Mouse (Mus musculus): Measurements from ENCODE around the gene Onecut3. TPM values are rescaled to one million over a fixed set of nuclear protein-coding genes. Genes with fewer than 3 reads are reported as not detected.

Onecut3 gene
- total RNA-seq, 1 experiment = not detected

GRCm38 (mm10) chr10:80461346-80461745, 33.3 kb upstream of the Onecut3 start:
- Histone ChIP-seq H3K9me3 (ENCODE audit: control insufficient read depth, insufficient read depth, low read depth, low read length) (no peaks in the 10 kb centered on the region), H3K4me1 (ENCODE audit: control insufficient read depth in 2 of 2, insufficient read depth in 2 of 2, low read length in 2 of 2, poor library complexity in 1 of 2) (peaks cover 0 to 16% of the 10 kb centered on the region in 2 experiments; a peak in 1 of 4 replicates), H3K4me3 (ENCODE audit: insufficient read depth in 1 of 2, low read depth in 1 of 2, low read length in 2 of 2, poor library complexity in 1 of 2, severe bottlenecking in 1 of 2) (no peak overlapping the region), H3K9ac (ENCODE audit: insufficient read depth, low read depth, low read length, poor library complexity, severe bottlenecking) (no peak overlapping the region), H3K27ac (ENCODE audit: insufficient read depth, low read depth, low read length, poor library complexity, severe bottlenecking) (no peak overlapping the region), H3K36me3 (ENCODE audit: control insufficient read depth, insufficient read depth, low read length, poor library complexity, severe bottlenecking) (no peaks in the 10 kb centered on the region)
- in situ Hi-C loops (cut with MboI; ENCODE audit: low sequenced_read_pairs in 2 of 2, unreplicated experiment in 2 of 2) = no loop called here
- no peak for DNase-seq (ENCODE audit: low read depth, low spot score)
- no peak for TF ChIP-seq MAFK (IDR thresholded peaks at IDR 0.05; ENCODE audit: insufficient read depth, low read depth, low read length)
- no peak for TF ChIP-seq ZNF384 (IDR thresholded peaks at IDR 0.05; ENCODE audit: low read depth, low read length)
- no peak for TF ChIP-seq ZC3H11A (IDR thresholded peaks at IDR 0.05; ENCODE audit: borderline replicate concordance, low read depth, low read length)
- no peak for TF ChIP-seq HCFC1 (IDR thresholded peaks at IDR 0.05; ENCODE audit: borderline replicate concordance, insufficient read depth, low read length)
- no peak for TF ChIP-seq CHD2 (IDR thresholded peaks at IDR 0.05; ENCODE audit: low read depth, low read length)

- Histone ChIP-seq H3K9ac (ENCODE audit: insufficient read depth, low read depth, low read length, poor library complexity, severe bottlenecking) (peak overlapping the region; percentile 36; the same call in 1 of the 2 replicates), H3K4me1 (ENCODE audit: control insufficient read depth in 2 of 2, insufficient read depth in 2 of 2, low read length in 2 of 2, poor library complexity in 1 of 2) (peaks cover under 1 to 14% of the 10 kb centered on the region in 2 experiments; a peak in 1 of 4 replicates), H3K9me3 (ENCODE audit: control insufficient read depth, insufficient read depth, low read depth, low read length) (no peaks in the 10 kb centered on the region), H3K4me3 (ENCODE audit: insufficient read depth in 1 of 2, low read depth in 1 of 2, low read length in 2 of 2, poor library complexity in 1 of 2, severe bottlenecking in 1 of 2) (peak overlapping the region; percentile 16 to 36; a peak in 3 of 4 replicates), H3K27ac (ENCODE audit: insufficient read depth, low read depth, low read length, poor library complexity, severe bottlenecking) (no peak overlapping the region), H3K36me3 (ENCODE audit: control insufficient read depth, insufficient read depth, low read length, poor library complexity, severe bottlenecking) (no peaks in the 10 kb centered on the region)
- TF ChIP-seq MAFK (IDR thresholded peaks at IDR 0.05; ENCODE audit: insufficient read depth, low read depth, low read length) = no peak
- TF ChIP-seq HCFC1 (IDR thresholded peaks at IDR 0.05; ENCODE audit: borderline replicate concordance, insufficient read depth, low read length) = no peak
- no peak for TF ChIP-seq ZNF384 (IDR thresholded peaks at IDR 0.05; ENCODE audit: low read depth, low read length)
- TF ChIP-seq CHD2 (IDR thresholded peaks at IDR 0.05; ENCODE audit: low read depth, low read length) = no peak
- no peak for TF ChIP-seq ZC3H11A (IDR thresholded peaks at IDR 0.05; ENCODE audit: borderline replicate concordance, low read depth, low read length)
- in situ Hi-C loops (cut with MboI; ENCODE audit: low sequenced_read_pairs in 2 of 2, unreplicated experiment in 2 of 2) = no loop called here
- no peak for DNase-seq (ENCODE audit: low read depth, low spot score)
Measured at GRCm38 (mm10) chr10:80464381-80465035, 30.1 kb upstream of the Onecut3 start.

DNA sequence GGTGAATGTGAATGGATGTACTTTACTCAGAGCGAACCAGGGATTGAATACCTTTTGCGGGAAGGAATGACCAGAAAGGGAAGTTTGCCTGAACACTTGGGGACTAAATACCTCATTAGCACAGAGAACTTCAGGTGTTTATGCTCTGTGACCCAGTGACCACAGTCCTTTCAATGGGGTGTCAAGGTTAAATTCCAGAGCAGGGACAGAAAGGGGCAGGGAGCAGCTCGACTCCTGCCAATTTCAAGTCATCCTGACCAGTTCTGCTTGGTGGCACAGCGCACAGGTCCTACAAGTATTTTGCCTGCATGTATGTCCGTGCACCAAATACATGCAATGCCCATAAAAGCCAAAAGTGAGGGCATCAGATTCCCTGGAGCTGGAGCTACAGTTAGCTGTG, 29.6 kb upstream of the Onecut3 start:
- TF ChIP-seq HCFC1 (IDR thresholded peaks at IDR 0.05; ENCODE audit: borderline replicate concordance, insufficient read depth, low read length) = no peak
- TF ChIP-seq ZNF384 (IDR thresholded peaks at IDR 0.05; ENCODE audit: low read depth, low read length) = no peak
- TF ChIP-seq ZC3H11A (IDR thresholded peaks at IDR 0.05; ENCODE audit: borderline replicate concordance, low read depth, low read length) = no peak
- no peak for TF ChIP-seq MAFK (IDR thresholded peaks at IDR 0.05; ENCODE audit: insufficient read depth, low read depth, low read length)
- TF ChIP-seq CHD2 (IDR thresholded peaks at IDR 0.05; ENCODE audit: low read depth, low read length) = no peak
- H3K27ac ChIP-seq (ENCODE audit: insufficient read depth, low read depth, low read length, poor library complexity, severe bottlenecking) = no peak overlapping the region
- H3K9ac ChIP-seq (ENCODE audit: insufficient read depth, low read depth, low read length, poor library complexity, severe bottlenecking) = no peak overlapping the region
- H3K36me3 ChIP-seq (ENCODE audit: control insufficient read depth, insufficient read depth, low read length, poor library complexity, severe bottlenecking) = no peaks in the 10 kb centered on the region
- no peak overlapping the region for H3K4me3 ChIP-seq (ENCODE audit: insufficient read depth in 1 of 2, low read depth in 1 of 2, low read length in 2 of 2, poor library complexity in 1 of 2, severe bottlenecking in 1 of 2)
- DNase-seq (ENCODE audit: low read depth, low spot score) = no peak
- in situ Hi-C loops (cut with MboI; ENCODE audit: low sequenced_read_pairs in 2 of 2, unreplicated experiment in 2 of 2) = no loop called here
- H3K9me3 ChIP-seq (ENCODE audit: control insufficient read depth, insufficient read depth, low read depth, low read length) = no peaks in the 10 kb centered on the region
- peaks cover 1 to 11% of the 10 kb centered on the region in 2 experiments; a peak in 1 of 4 replicates for H3K4me1 ChIP-seq (ENCODE audit: control insufficient read depth in 2 of 2, insufficient read depth in 2 of 2, low read length in 2 of 2, poor library complexity in 1 of 2)

GRCm38 (mm10) chr10:80475290-80475959, 19.2 kb upstream of the Onecut3 start:
- in situ Hi-C loops (cut with MboI; ENCODE audit: low sequenced_read_pairs in 2 of 2, unreplicated experiment in 2 of 2) = no loop called here
- H3K36me3 ChIP-seq (ENCODE audit: control insufficient read depth, insufficient read depth, low read length, poor library complexity, severe bottlenecking) = no peaks in the 10 kb centered on the region
- no peak for DNase-seq (ENCODE audit: low read depth, low spot score)
- no peaks in the 10 kb centered on the region for H3K9me3 ChIP-seq (ENCODE audit: control insufficient read depth, insufficient read depth, low read depth, low read length)
- H3K9ac ChIP-seq (ENCODE audit: insufficient read depth, low read depth, low read length, poor library complexity, severe bottlenecking) = peak overlapping the region; percentile 71
- H3K4me3 ChIP-seq (ENCODE audit: insufficient read depth in 1 of 2, low read depth in 1 of 2, low read length in 2 of 2, poor library complexity in 1 of 2, severe bottlenecking in 1 of 2) = peak overlapping the region; percentile 70 to 85
- H3K27ac ChIP-seq (ENCODE audit: insufficient read depth, low read depth, low read length, poor library complexity, severe bottlenecking) = peak overlapping the region; percentile 56; the same call in 1 of the 2 replicates
- TF ChIP-seq CHD2 (IDR thresholded peaks at IDR 0.05; ENCODE audit: low read depth, low read length) (no peak), MAFK (IDR thresholded peaks at IDR 0.05; ENCODE audit: insufficient read depth, low read depth, low read length) (no peak), ZNF384 (IDR thresholded peaks at IDR 0.05; ENCODE audit: low read depth, low read length) (no peak), HCFC1 (IDR thresholded peaks at IDR 0.05; ENCODE audit: borderline replicate concordance, insufficient read depth, low read length) (no peak), ZC3H11A (IDR thresholded peaks at IDR 0.05; ENCODE audit: borderline replicate concordance, low read depth, low read length) (no peak)
- H3K4me1 ChIP-seq (ENCODE audit: control insufficient read depth in 2 of 2, insufficient read depth in 2 of 2, low read length in 2 of 2, poor library complexity in 1 of 2) = peaks cover 2 to 11% of the 10 kb centered on the region in 2 experiments; a peak in 2 of 4 replicates

All from ES-E14 (cell line).